Mouse (Mus musculus) MEL (cell line): Measurements from ENCODE around the gene Abca15. TPM values are rescaled to one million over a fixed set of nuclear protein-coding genes. Genes with fewer than 3 reads are reported as not detected.

ENCODE experiments used
- DNase-seq: peaks from one replicate; pipeline ENCODE4 v3.0.0; 2011; ENCODE audit warnings: low read depth, low spot score
- H3K27ac ChIP-seq: 2 replicates; pipeline ENCODE4 v1.5.1; 2012; ENCODE audit warnings: low read depth, mild to moderate bottlenecking, control low read depth, low read length, moderate library complexity; ENCODE audit not compliant: control insufficient read depth
- H3K27me3 ChIP-seq, 2 experiments: fragments of 150-350 bp in 1 of 2; sonication (generic) in 1 of 2; 2 replicates each; pipeline ENCODE4 v1.6.1; 2012; ENCODE audit warnings: low read length in 2 of 2, mild to moderate bottlenecking in 2 of 2, improper control_type of control experiment in 1 of 2, moderate library complexity in 1 of 2; ENCODE audit not compliant: insufficient read depth in 2 of 2, control insufficient read depth in 1 of 2
- H3K36me3 ChIP-seq, 2 experiments: 2 replicates each; pipeline ENCODE4 v1.6.1; 2012 to 2014; ENCODE audit warnings: low read length in 2 of 2, improper control_type of control experiment in 1 of 2, inconsistent platforms in 1 of 2, mild to moderate bottlenecking in 1 of 2; ENCODE audit not compliant: insufficient read depth in 2 of 2, control insufficient read depth in 1 of 2
- H3K4me1 ChIP-seq, 2 experiments: fragments of 150-350 bp in 1 of 2; sonication (generic) in 1 of 2; 2 replicates each; pipeline ENCODE4 v1.6.1; 2012; ENCODE audit warnings: low read length in 2 of 2, improper control_type of control experiment in 1 of 2, mild to moderate bottlenecking in 1 of 2; ENCODE audit not compliant: insufficient read depth in 2 of 2, control insufficient read depth in 1 of 2
- H3K4me3 ChIP-seq, 2 experiments: fragments of 150-350 bp in 1 of 2; sonication (generic) in 1 of 2; 2 replicates each; pipeline ENCODE4 v1.5.1; 2012; ENCODE audit warnings: low read depth in 2 of 2, low read length in 2 of 2, mild to moderate bottlenecking in 2 of 2, moderate library complexity in 2 of 2, control low read depth in 1 of 2, improper control_type of control experiment in 1 of 2; ENCODE audit not compliant: control insufficient read depth in 1 of 2, insufficient read depth in 1 of 2
- H3K79me2 ChIP-seq: 2 replicates; pipeline ENCODE4 v1.6.1; 2012; ENCODE audit warnings: mild to moderate bottlenecking, low read length, moderate library complexity; ENCODE audit not compliant: control insufficient read depth, poor library complexity, insufficient read depth
- H3K9ac ChIP-seq: 2 replicates; pipeline ENCODE4 v1.6.1; 2012; ENCODE audit warnings: low read depth, mild to moderate bottlenecking, control low read depth, low read length, moderate library complexity; ENCODE audit not compliant: control insufficient read depth, poor library complexity, severe bottlenecking
- H3K9me3 ChIP-seq: fragments of 150-350 bp; sonication (generic); replicated peaks from 2 replicates; pipeline ENCODE4 v1.6.1; 2012; ENCODE audit warnings: mild to moderate bottlenecking, low read length, improper control_type of control experiment, moderate library complexity; ENCODE audit not compliant: insufficient read depth
- BHLHE40 ChIP-seq: IDR thresholded peaks from 2 replicates; pipeline ENCODE4 v1.6.1; 2012; ENCODE audit warnings: low read depth, mild to moderate bottlenecking, inconsistent platforms, low read length, improper control_type of control experiment, borderline replicate concordance
- CHD2 ChIP-seq: IDR thresholded peaks from 2 replicates; pipeline ENCODE4 v1.6.1; 2011; ENCODE audit warnings: low read length, improper control_type of control experiment
- E2F4 ChIP-seq: IDR thresholded peaks from 2 replicates; pipeline ENCODE4 v1.6.1; 2011; ENCODE audit warnings: low read depth, low read length, improper control_type of control experiment, borderline replicate concordance
- ELF1 ChIP-seq: IDR thresholded peaks from 2 replicates; pipeline ENCODE4 v1.6.1; 2014; ENCODE audit warnings: low read depth, mild to moderate bottlenecking, inconsistent platforms, low read length, improper control_type of control experiment, moderate library complexity
- EP300 ChIP-seq, 2 experiments: IDR thresholded peaks; 2 replicates each; pipeline ENCODE4 v1.6.1; 2011; ENCODE audit warnings: improper control_type of control experiment in 2 of 2, low read length in 2 of 2, low read depth in 1 of 2, mild to moderate bottlenecking in 1 of 2
- ETS1 ChIP-seq: IDR thresholded peaks from 2 replicates; pipeline ENCODE4 v1.6.1; 2012; ENCODE audit warnings: low read depth, mild to moderate bottlenecking, inconsistent platforms, low read length, improper control_type of control experiment, moderate library complexity
- GATA1 ChIP-seq: IDR thresholded peaks from 2 replicates; pipeline ENCODE4 v1.6.1; 2011; ENCODE audit warnings: low read depth, low read length, improper control_type of control experiment
- HCFC1 ChIP-seq: IDR thresholded peaks from 2 replicates; pipeline ENCODE4 v1.6.1; 2012; ENCODE audit warnings: low read depth, mild to moderate bottlenecking, inconsistent platforms, low read length, improper control_type of control experiment, moderate library complexity
- JUND ChIP-seq: IDR thresholded peaks from 2 replicates; pipeline ENCODE4 v1.6.1; 2011; ENCODE audit warnings: low read depth, mild to moderate bottlenecking, improper control_type of control experiment, low read length
- KAT2A ChIP-seq: conservative IDR thresholded peaks from 2 replicates; pipeline ENCODE4 v1.6.1; 2012; ENCODE audit warnings: low read depth, low read length, improper control_type of control experiment, inconsistent platforms
- MAFK ChIP-seq: IDR thresholded peaks from 2 replicates; pipeline ENCODE4 v1.6.1; 2011; ENCODE audit warnings: low read depth, mild to moderate bottlenecking, low read length, improper control_type of control experiment, borderline replicate concordance
- MAX ChIP-seq: IDR thresholded peaks from 2 replicates; pipeline ENCODE4 v1.6.1; 2011; ENCODE audit warnings: low read length, improper control_type of control experiment
- MAZ ChIP-seq: IDR thresholded peaks from 2 replicates; pipeline ENCODE4 v1.6.1; 2012; ENCODE audit warnings: low read depth, mild to moderate bottlenecking, inconsistent platforms, low read length, improper control_type of control experiment
- MYB ChIP-seq: IDR thresholded peaks from 2 replicates; pipeline ENCODE4 v1.6.1; 2011; ENCODE audit warnings: mild to moderate bottlenecking, low read depth, low read length, improper control_type of control experiment
- NELFE ChIP-seq: IDR thresholded peaks from 2 replicates; pipeline ENCODE4 v1.6.1; 2011; ENCODE audit warnings: low read depth, low read length, improper control_type of control experiment
- POLR2A ChIP-seq, 2 experiments: IDR thresholded peaks; 2 replicates each; pipeline ENCODE4 v1.6.1; 2011 to 2012; ENCODE audit warnings: low read length in 2 of 2, mild to moderate bottlenecking in 2 of 2, control low read depth in 1 of 2, improper control_type of control experiment in 1 of 2, low read depth in 1 of 2, moderate library complexity in 1 of 2; ENCODE audit not compliant: control insufficient read depth in 1 of 2, insufficient read depth in 1 of 2, poor library complexity in 1 of 2
- POLR2AphosphoS2 ChIP-seq: IDR thresholded peaks from 2 replicates; pipeline ENCODE4 v1.6.1; 2011; ENCODE audit warnings: low read length, improper control_type of control experiment
- RCOR1 ChIP-seq: IDR thresholded peaks from 2 replicates; pipeline ENCODE4 v1.6.1; 2012; ENCODE audit warnings: low read depth, mild to moderate bottlenecking, inconsistent platforms, low read length, improper control_type of control experiment
- SIN3A ChIP-seq: IDR thresholded peaks from 2 replicates; pipeline ENCODE4 v1.6.1; 2012; ENCODE audit warnings: low read length, improper control_type of control experiment, inconsistent platforms
- TBP ChIP-seq: IDR thresholded peaks from 2 replicates; pipeline ENCODE4 v1.8.0; 2011; ENCODE audit warnings: low read depth, low read length, improper control_type of control experiment
- UBTF ChIP-seq: IDR thresholded peaks from 2 replicates; pipeline ENCODE4 v1.6.1; 2012; ENCODE audit warnings: low read depth, mild to moderate bottlenecking, inconsistent platforms, low read length, improper control_type of control experiment, moderate library complexity, borderline replicate concordance; ENCODE audit not compliant: insufficient read depth
- USF1 ChIP-seq: IDR thresholded peaks from 2 replicates; pipeline ENCODE4 v1.6.1; 2014; ENCODE audit warnings: low read depth, mild to moderate bottlenecking, inconsistent platforms, low read length, improper control_type of control experiment, moderate library complexity
- ZC3H11A ChIP-seq: IDR thresholded peaks from 2 replicates; pipeline ENCODE4 v1.6.1; 2012; ENCODE audit warnings: low read depth, mild to moderate bottlenecking, inconsistent platforms, low read length, improper control_type of control experiment
- ZMIZ1 ChIP-seq: IDR thresholded peaks from 2 replicates; pipeline ENCODE4 v1.6.1; 2012; ENCODE audit warnings: low read depth, mild to moderate bottlenecking, inconsistent platforms, low read length, improper control_type of control experiment, moderate library complexity
- ZNF384 ChIP-seq: IDR thresholded peaks from 2 replicates; pipeline ENCODE4 v1.6.1; 2012; ENCODE audit warnings: low read depth, mild to moderate bottlenecking, inconsistent platforms, low read length, improper control_type of control experiment
- polyA plus RNA-seq, 2 experiments: library from polyadenylated mRNA; stranded (reverse) in 1 of 2; unstranded in 1 of 2; fragments of >175 nt in 1 of 2; fragments of >200 nt in 1 of 2; gene quantifications; 2 replicates each; pipeline versions ENCODE4 v1.2.1 to v1.2.4; 2012; ENCODE audit warnings: low replicate concordance in 2 of 2, low read depth in 1 of 2; ENCODE audit not compliant: insufficient read length in 2 of 2, insufficient read depth in 1 of 2, missing spikeins in 1 of 2
- total RNA-seq: library from RNA; depleted of rRNA; stranded (reverse); fragments of 300-350 nt; gene quantifications from 2 replicates; pipeline ENCODE4 v1.2.3, GENCODE M21; 2012

The Abca15 gene
- total and polyA plus RNA-seq, 3 experiments: not detected

DNA sequence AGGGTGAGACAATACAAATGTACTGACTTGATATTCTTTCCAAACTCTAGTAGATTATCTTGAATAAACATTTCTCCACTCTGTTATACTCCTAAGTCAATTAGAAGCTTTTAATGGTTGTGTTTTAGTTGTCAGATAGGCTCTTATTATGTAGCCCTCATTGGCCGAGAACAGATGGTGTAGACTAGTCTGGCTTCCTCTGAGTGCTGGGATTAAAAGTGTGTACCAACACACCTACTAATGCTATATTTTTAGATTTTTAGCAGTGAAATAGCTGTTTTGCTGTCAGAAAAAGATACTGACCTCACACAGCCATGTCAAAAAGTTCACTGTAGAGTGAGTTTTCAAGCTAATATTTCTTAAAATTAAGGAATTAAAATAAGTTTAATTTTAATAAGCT lies 83.9 kb downstream of the Abca15 start:
- no peaks in the 10 kb centered on the region for H3K36me3 ChIP-seq
- no peaks in the 10 kb centered on the region for H3K4me1 ChIP-seq
- H3K9me3 ChIP-seq: no peaks in the 10 kb centered on the region
- no peak for DNase-seq
- TF ChIP-seq JUND (no peak), ELF1 (no peak), SIN3A (no peak), ZNF384 (no peak), POLR2AphosphoS2 (no peak), HCFC1 (no peak), MAZ (no peak), EP300 (IDR thresholded peaks at IDR 0.05; ENCODE audit: low read depth in 1 of 2, low read length in 2 of 2) (no peak), POLR2A (IDR thresholded peaks at IDR 0.05; ENCODE audit: control insufficient read depth in 1 of 2, insufficient read depth in 1 of 2, low read depth in 1 of 2, low read length in 2 of 2, poor library complexity in 1 of 2) (no peak), RCOR1 (no peak)
- no peak overlapping the region for H3K27ac ChIP-seq
- no peak overlapping the region for H3K9ac ChIP-seq
- H3K79me2 ChIP-seq: no peaks in the 10 kb centered on the region
- peaks cover 0 to 2% of the 10 kb centered on the region in 2 experiments; a peak in 3 of 4 replicates for H3K27me3 ChIP-seq
- H3K4me3 ChIP-seq: no peak overlapping the region

DNA sequence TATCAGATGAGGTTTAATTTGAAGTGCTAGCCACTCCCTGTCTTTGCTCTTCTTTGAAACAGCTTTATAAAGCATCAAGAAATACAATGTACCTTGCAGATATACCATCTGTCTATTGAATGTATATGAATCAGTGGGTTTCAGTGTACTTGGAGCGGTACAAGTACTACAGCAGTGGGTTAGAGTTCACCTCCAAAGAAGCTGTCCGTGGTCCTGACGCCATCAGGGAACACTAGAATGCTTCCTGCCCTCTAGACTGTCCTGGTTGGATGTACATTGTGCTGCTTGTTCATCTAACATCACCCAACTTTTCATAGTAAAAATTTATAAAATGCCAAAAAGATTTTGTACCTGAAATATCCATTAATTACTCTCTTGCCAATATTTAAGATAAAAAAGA lies 98.2 kb downstream of the Abca15 start:
- Histone ChIP-seq H3K27ac (no peak overlapping the region), H3K4me3 (no peak overlapping the region), H3K36me3 (peaks cover 0 to 6% of the 10 kb centered on the region in 2 experiments; a peak in 2 of 4 replicates), H3K9me3 (no peaks in the 10 kb centered on the region), H3K9ac (no peak overlapping the region), H3K4me1 (peaks cover 4 to 5% of the 10 kb centered on the region in 2 experiments; a peak in 3 of 4 replicates), H3K79me2 (no peaks in the 10 kb centered on the region), H3K27me3 (no peaks in the 10 kb centered on the region)
- TF ChIP-seq USF1 (no peak), HCFC1 (no peak), ZMIZ1 (no peak)
- peak; percentile 61 for DNase-seq

DNA sequence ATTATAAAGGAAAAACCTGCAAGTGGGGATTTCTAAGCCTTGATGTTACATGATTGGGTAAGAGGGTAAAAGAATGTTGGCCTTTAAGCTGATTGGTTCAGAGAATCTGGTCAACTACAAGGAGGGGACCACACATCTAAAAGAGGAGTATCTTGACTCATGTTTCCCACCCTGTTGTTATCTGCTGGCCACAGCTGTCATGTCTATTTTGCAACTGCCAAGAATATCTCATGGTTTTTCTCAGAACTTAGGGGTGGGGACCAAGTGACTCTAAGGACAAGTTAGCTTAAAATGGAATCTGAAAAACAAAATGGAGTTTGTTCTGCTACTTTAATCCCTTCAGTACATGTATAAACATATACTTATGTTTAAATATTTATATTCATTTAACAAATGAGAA lies 103.0 kb downstream of the Abca15 start:
- DNase-seq: peak; percentile 84
- H3K4me3 ChIP-seq: no peak overlapping the region
- H3K27ac ChIP-seq: peak overlapping the region; percentile 50; the same call in 1 of the 2 replicates
- H3K79me2 ChIP-seq: no peaks in the 10 kb centered on the region
- peaks cover 4 to 9% of the 10 kb centered on the region in 2 experiments for H3K4me1 ChIP-seq
- H3K36me3 ChIP-seq: peaks cover 0 to 8% of the 10 kb centered on the region in 2 experiments; a peak in 2 of 4 replicates
- H3K9me3 ChIP-seq: no peaks in the 10 kb centered on the region
- H3K9ac ChIP-seq: no peak overlapping the region
- no peaks in the 10 kb centered on the region for H3K27me3 ChIP-seq
- TF ChIP-seq HCFC1: 0 out of 2 replicates have a peak, but pooled peaks have one; percentile 15
- TF ChIP-seq KAT2A: no peak
- peak; percentile 29; the same call in 1 of the 2 replicates for TF ChIP-seq JUND
- TF ChIP-seq GATA1: peak; percentile 87
- TF ChIP-seq ETS1: peak; percentile 94
- peak; percentile 70 for TF ChIP-seq MYB
- TF ChIP-seq SIN3A: peak; percentile 72
- peak; percentile 41; the same call in 1 of the 2 replicates for TF ChIP-seq MAX
- TF ChIP-seq CHD2: no peak; the same call in 1 of the 2 replicates
- peak; percentile 89 to 96 for TF ChIP-seq EP300 (IDR thresholded peaks at IDR 0.05; ENCODE audit: low read depth in 1 of 2, low read length in 2 of 2)
- TF ChIP-seq UBTF: no peak
- TF ChIP-seq MAFK: 0 out of 2 replicates have a peak, but pooled peaks have one; percentile 30
- no peak for TF ChIP-seq NELFE
- TF ChIP-seq POLR2AphosphoS2: no peak
- peak; percentile 55; the same call in 1 of the 2 replicates for TF ChIP-seq MAZ
- TF ChIP-seq ZC3H11A: 0 out of 2 replicates have a peak, but pooled peaks have one; percentile 9
- no peak for TF ChIP-seq TBP
- peak; percentile 52; the same call in 1 of the 2 replicates for TF ChIP-seq E2F4
- TF ChIP-seq BHLHE40: 0 out of 2 replicates have a peak, but pooled peaks have one; percentile 19
